Mouse (Mus musculus) ovary, adult 18-20 months (tissue): ENCODE results near the gene Slc7a4.
"Not testable (repeated sequence)": the region's sequence is repeated elsewhere in the genome, so short reads cannot be mapped to it uniquely, and the experiment has no call there.

ENCODE experiments used
- DNase-seq: peaks from one replicate; pipeline ENCODE4 v3.0.0; 2022; ENCODE audit warnings: low spot score, mixed read lengths

Gene Slc7a4

DNA sequence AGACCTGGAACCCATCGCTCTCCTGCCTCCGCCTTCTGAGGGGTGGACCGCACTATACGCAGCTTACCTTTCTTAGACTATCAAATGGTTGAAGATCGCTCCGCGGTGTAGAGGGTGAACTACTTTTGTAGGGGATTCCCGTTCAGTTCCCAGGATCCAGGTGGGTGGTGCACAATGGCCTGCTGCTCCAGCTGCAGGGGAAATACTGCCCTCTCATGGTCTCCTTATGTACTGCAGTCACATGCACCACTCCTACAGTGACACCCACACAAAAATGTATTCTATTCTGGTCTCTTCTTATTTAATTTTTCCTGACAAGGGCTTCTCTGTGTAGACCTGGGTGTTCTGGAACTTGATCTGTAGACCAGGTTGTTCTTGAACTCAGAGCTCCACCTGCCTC is at the start of gene Slc7a4:
Gene Slc7a4 (minus strand): TSS at position 151 of the 400 bp plus-strand sequence.
- no peak for DNase-seq

DNA sequence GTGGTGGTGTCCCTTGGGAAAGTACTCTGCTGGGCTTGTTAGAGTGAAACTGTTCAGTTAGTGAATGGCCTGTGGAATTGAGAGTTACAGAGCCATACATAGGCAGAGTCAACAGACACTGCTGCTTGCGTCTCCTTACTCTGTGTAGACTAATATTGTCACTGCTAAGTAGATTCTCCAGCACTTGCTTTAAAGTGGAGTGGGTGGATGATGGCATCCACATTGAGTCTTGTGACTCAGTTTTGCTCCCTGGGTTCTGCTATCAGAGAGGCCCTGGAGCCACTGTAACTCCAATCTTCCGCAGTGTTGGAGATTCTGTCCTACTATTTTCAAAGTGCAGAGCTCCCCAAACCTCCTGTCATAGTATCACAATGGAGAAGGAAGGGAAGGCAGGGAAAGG is 49.6 kb upstream of the Slc7a4 start:
- no peak for DNase-seq

DNA sequence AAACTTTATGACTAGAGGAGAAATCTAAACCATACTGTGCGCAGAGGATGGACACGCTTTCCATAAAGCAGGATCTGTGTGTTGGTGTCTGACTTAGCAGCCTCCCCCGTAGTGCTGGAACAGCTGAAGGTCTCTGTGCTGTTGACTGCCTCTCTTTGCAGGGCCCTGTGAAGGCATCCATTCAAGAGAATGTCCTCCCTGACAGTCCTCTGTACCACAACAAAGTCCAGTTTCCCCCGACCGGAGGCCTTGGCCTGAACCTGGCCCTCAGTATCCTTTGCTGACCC is 43.2 kb upstream of the Slc7a4 start:
- DNase-seq, result no peak

DNA sequence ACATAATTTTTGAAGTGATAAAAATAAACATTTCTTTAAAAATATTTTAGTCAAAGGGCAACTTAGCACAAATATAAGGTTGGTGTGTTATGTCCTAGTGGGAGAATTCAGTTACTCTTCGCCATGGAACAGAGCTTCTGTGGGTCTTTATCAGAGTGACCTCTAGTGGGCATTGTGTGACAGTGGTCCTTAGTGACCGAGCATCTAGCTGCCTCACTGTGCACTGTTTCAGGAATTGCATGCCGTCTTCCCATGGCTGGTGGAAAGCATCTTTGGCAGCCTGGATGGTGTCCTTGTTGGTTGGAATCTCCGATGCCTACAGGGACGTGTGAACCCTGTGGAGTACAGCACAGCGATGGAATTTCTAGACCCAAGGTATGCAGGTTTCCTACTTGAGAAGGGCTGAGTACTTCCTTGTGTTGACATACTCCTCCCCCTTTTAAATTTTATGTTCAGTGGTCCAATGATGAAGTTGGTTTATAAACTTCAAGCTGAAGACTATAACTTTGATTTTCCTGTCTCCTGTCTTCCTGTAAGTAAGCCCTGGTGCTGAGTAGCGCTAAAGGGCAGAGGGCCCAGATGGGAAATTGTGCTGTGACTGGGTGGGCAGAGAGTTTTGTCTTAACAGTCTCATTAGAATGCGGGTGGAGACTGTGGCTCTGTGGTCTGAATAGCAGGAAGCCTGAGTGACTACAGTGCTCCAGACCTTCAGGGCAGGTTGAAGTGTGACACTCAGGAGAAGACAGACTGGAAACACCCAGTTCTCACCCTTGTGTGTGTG is 42.7 kb upstream of the Slc7a4 start:
- no peak for DNase-seq

DNA sequence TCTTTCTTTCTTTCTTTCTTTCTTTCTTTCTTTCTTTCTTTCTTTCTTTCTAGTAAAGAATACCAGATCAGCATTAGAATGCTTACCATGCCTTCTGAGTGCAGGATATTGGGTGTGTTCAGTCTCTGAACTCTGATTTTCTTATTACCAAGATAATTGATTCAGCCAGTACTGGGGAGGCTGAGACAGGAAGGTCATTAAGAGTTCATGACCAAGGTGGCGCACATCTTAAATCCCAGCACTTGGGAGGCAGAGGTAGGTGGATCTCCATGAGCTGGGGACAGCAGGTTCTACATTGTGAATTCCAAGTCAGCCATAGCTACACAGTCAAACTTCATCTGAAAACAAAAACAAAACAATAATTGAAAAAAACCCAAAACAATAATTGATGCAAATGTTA is 38.9 kb upstream of the Slc7a4 start:
- no peak for DNase-seq

DNA sequence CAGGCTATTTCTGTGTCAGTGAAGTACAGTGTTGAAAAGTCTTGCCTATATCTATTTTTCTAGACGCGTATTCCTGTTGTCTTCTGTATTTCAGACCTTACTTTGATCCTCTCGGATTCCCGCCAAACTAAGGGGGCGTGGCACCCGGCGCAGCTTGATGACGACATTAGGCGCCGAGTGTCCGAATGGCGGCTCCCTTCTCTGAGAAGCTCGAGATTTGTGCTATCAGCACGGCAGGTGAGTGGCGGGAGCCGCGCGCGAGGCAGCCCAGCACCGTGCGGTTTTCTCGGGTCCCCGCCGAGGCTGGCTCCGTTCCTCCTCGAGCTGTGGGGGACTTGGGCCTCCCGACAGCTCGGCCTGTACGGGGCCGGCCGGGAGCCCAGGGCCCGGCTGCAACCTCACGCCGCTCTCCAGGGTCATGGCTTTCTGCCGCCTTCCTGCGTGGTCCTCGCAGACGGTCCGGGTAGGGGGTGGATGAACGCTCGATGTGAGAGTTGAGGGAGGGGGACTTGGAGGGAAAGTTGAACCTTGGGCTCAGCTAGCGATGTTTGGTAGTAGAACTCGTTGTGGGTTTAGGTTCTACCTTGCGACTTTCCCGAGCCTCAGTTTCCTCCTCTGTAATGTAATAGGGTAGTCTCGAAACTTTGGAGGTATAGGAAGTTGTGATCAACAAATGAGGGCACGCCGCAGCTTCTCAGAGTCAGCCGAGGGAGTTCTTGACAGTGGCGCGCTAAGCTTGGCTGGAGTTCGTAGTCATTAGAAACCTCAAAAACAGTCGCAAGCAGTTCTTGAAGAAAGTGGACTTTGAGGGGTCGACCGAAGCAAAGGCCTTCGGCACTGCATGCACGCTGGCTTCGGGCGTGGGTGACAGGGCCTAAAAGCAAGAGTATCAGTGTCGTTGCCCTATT is 36.4 kb upstream of the Slc7a4 start, which contains the start of gene Smpd4:
Gene Smpd4 (plus strand): TSS at position 157 of the 908 bp plus-strand sequence.
- DNase-seq, result peak; percentile 72

DNA sequence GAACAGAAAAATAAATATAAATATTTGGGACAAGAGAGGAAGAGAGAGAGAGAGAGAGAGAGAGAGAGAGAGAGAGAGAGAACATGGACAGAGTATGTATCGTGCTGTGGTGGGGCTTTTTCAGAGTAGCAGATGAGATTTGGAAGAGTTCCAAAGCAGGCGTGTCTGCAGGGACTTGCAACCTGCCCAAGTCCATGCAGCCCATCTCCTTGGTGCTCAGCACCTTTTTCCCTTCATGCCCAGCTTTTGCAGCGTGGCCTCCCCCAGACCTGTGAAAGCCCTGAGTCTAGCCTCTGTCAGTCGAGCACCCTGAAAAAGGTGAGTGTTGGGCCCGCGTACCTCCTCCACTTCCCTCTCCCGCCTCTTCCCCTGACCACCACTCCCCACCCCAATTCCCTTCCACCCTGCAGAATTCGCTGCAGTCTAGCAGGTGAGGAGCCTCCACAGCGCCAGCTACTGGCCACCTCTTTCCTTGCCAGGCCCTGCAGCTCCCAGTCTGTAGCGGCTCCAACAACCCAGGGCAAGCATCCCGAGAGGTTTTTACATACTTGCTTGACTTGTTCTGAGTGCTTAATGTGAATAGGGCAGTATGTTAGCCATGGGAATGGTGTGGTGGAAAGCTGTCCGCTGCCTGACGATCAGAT is 35.0 kb upstream of the Slc7a4 start:
- DNase-seq, result no peak

DNA sequence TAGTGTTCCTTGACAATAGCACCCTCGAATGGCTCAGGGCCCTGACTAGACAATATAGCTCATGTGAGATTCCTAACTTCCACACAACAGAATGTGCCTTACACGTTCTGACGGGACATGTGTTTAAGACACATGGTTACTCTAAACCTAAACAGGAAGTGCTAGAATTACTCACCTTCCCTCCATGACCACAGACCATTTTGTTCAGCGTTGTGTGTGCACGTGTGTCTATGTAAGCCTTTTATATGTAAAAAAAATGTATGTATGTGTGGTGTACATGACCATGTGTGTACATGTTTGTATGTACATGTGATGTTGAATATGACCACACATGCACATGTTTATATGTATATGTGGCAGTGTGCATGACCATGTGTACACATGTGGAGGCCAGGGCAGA is 33.2 kb upstream of the Slc7a4 start:
- no peak for DNase-seq

DNA sequence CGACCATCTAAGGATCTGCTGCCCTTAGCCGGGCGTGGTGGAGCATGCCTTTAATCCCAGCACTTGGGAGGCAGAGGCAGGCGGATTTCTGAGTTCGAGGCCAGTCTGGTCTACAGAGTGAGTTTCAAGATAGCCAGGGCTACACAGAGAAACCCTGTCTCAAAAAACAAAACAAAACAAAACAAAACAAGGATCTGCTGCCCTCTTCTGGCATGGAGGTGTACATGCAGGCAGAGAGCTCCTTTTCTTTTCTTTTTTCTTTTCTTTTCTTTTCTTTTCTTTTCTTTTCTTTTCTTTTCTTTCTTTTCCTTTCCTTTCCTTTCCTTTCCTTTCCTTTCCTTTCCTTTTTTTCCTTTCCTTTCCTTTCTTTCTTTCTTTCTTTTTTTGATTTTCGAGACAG is 31.7 kb upstream of the Slc7a4 start:
- not testable (repeated sequence) for DNase-seq

DNA sequence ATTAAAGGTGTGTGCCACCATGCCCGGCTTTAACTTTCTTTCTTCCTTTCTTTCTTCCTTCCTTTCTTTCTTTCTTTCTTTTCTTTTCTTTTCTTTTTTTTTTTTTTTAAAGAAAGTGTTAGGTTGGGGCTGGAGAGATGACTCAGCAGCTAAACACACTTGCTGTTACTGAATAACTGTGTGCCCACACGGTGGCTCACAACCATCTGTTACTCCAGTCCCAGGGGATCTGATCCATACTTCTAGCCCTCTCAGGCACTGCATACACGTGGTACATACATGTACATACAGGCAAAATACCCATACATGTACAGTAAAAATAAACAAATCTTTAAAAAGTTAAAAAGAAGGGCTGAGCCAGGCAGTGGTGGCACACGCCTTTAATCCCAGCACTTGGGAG is 28.4 kb upstream of the Slc7a4 start:
- DNase-seq, result no peak

DNA sequence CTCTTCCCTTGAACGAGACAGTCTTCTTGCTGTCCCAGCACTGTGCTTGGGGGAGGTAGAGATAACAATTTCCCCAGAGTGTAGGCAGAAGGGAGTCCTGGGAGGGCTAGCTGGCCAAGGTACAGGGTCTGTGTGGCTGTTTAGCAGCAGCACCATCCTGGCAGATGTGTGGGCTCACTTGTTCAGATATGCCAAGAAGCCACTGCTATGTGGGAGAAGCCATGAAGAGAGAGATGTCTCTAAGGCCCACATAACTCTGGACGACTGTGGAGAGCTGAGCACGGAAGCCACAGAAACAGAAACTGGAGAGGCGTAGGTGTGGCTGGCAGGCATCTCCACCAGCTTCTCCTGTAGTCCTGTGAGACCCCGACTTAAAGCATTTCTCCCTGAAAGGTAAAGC is 22.7 kb upstream of the Slc7a4 start:
- DNase-seq, result no peak

DNA sequence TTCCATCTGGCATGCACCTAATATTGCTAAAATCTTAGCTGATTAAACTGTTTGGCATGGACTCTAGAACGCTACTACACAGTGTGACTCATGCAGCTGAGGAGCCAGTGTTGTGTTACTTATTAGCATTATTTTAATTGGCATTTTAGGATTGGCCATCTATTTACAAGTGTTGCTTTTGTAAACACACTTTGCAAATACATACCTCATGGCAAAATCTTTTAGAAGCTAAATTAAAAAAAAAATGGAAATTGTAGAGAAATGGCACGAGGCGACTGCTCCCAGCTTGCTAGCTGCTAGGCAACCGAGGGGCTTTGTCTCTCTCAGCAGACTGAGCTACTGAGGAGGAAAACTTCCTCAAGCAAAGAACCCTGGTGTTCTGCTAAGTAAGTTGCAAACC is 21.9 kb upstream of the Slc7a4 start:
- DNase-seq, result no peak

DNA sequence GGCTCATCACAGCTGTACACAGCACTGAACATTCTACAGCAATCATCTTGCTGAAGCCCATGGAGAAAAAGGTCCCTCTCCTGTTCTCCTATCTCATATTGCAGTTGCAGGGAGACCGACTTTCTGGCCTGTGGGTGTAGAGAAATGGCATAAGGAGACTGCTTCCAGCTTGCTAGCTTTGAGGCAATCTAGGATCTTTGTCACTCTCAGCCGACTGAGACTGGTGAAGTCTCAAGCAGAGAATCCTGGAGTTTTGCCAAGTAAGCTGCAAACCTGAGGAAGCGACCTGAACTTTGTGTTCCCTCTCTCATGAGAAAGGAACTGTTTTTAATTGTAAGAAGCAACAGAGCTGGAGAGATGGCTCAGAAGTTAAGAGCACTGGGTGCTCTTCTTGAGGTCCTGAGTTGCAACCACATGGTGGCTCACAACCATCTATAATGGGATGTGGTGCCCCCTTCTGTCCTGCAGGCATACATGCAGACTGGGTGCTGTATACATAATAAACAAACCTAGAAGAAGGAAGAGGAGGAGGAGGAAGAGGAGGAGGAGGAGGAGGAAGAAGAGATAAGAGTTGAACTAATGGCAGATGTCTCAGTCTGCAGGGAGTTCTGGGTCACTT is 18.0 kb upstream of the Slc7a4 start:
- DNase-seq, result no peak

DNA sequence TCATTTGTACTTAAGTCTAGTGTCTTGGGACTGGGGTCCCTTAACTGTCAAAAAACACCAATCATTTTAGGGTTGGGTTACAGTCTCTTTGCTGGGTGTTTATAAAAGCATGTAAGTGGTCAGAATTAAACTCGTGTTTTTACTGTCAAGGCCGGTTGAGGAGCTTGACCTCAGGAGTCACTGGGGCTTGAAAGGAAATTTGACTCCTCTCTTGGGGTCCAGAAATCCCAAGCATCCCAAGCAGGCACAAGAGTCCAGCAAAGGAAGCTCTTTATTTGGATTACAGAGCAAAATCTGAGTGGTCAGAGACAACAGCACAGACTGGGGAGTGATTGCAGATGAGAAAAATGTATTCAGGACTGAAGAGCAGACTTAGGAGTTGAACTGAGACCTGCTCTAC is 7.7 kb upstream of the Slc7a4 start:
- no peak for DNase-seq

DNA sequence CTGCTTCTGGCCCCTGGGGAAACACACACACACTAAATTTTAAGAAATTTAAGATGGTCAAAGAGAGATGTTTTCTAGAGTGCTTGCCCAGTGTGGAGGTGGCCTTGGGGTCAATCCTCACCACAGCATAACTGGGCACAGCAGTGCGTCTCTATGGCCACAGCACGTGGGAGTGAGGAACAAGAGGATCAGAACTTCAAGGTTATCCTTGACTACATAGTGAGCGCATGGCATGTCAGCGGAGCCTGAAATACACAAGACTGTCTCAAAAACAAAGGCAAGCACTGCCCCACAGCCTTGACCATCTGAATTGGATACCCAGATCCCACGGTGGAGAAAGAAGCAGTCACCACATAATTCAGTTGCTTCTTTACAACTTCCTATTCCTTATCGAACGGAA is 1.5 kb upstream of the Slc7a4 start:
- DNase-seq, result peak; percentile 70

DNA sequence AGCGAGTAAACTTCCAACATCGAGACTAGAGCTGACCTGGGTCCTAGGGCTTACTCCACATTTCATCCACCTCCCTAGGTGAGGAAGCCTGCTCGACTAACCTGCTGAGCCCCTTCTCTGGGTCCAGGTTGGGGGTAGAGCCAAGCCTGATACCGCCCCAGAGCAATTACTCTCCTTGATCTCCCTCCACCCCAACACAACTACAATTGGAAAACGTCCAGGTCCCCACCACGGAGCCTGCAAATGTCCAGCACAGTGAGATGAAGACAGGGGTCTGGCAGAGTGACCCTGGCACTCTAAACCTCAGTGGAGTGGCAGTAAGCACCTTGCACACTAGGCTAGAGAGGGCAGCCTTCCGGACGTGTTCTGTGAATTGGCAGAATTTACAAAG is 6.2 kb downstream of the Slc7a4 start:
- no peak for DNase-seq

DNA sequence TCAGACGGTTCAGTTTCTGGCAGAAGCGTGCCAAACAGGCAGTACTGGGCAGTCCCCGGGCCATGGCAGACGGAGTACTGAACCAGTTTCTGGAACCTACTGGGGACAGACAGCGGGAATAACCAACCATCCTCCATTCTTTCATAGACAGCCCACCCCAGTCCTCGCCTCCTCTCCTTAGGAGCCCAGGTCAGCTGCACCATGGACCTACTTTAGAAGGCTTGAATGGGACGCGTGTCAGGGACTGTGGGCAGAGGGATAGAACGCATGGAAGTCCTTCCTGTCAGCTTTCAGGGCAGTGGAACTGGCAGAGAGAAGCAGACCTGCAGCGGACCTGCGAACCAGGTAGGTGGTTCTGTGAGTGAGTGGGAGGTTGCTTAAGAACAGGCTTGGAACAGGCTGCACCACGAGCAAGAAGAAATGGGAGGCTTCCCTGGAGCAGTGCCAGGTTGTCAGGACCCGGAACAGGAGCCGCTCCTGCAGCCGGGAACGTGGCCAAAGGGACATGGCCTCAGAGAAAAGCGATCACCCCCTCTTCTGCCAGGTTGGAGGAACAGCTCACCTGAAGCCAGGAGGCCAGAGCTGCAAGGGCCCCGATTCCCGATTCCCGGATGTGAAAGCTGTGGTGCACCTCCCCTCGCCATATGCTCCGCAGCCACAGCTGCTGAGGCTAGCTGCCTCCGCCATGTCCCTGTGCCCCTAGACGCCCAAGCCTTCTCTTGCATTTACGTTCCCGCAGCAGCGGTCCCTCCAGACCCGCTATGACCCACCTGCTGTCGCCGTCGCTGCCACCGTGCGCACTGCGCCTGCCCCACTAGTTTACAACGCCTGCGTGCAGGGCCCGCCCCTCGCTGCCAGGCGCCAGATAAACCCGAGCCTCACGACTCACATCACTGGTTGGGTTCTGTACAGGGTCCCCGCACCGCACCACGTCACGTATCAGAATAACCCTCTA is 6.9 kb downstream of the Slc7a4 start:
- peak; percentile 71 for DNase-seq

DNA sequence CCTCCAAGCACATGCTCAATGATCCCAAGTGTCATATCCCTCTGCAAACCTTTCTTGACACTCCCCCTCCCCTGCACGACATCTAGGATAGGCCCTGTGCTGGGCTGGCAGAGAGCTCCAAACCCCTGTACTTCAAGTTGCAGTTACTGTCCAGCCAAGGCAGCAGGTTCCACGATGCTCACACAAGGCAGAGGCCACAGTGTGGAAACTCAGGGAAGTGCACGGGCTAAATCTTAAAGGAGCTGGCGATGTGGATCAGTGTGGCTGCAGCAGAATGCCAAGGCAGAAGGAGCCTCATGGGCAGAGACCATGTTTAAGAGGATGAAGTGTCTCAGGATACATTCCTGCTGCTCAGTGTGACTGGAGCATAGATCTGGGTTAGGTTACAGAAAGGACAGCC is 16.8 kb downstream of the Slc7a4 start:
- no peak for DNase-seq

DNA sequence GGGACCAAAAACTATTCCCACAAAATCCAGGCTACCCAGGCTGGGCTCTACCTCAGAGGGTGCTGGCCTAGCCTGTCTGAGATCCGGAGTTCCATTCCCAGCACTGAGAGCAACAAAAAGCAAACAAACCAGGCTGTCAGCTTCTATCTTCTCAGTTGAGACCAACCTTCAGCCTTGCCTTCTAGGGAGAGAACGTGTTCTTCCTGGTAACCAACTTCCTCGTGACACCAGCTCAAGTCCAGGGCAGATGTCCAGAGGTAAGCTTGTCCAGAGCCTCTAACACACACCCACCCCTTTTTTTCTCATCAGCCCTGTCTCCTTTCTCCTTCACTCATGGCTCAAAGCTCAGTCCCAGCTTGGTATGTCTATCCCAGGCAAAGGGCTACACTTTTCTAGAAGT is 18.2 kb downstream of the Slc7a4 start:
- DNase-seq, result no peak

DNA sequence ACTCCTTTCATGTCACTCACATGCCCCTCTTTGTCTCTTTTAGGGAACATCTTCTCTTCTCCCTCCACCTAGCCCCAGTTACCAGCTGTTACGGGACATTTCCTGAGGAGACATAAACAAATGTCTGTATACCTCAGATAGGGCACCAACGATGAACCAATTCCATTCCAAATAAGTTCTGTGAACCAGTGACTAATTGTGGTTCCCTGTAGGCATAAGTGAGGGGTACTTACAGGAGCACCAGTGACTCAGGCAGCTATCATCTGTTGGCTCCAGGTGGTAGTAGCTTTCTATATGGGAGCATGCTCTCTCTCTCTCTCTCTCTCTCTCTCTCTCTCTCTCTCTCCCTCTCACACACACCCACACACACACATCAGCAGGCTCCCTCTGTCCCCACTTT is 18.8 kb downstream of the Slc7a4 start:
- no peak for DNase-seq

DNA sequence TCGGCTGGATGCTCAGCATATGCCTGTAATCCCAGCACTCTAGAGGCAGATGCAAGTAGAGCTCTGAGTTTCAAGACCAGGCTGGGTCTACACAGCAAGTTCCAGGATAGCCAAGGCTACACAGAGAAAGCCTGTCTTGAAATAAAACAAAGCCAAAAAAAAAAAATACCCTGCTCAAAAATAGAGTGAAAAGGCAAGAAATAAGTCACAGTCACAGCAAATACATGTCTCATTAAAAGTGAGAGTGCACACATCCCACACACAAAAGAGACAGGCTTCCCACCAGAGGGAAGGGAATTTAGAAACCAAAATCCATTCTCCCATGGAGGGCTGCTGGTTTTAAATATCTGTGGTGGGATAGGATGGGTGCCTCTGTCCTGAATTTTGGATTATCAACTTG is 19.4 kb downstream of the Slc7a4 start:
- no peak for DNase-seq
